Mouse (Mus musculus) CH12.LX (cell line): ENCODE data around the gene Slamf1. TPM values are rescaled to one million over a fixed set of nuclear protein-coding genes. Genes with fewer than 3 reads are reported as not detected.

ENCODE experiments used
- DNase-seq: peaks from one replicate; pipeline ENCODE4 v3.0.0-alpha.2; 2013; ENCODE audit errors: extremely low read depth
- H3K27ac ChIP-seq: 2 replicates; pipeline ENCODE4 v1.5.1; 2012; ENCODE audit warnings: low read depth, mild to moderate bottlenecking, control low read depth, moderate library complexity; ENCODE audit not compliant: insufficient read depth
- H3K27me3 ChIP-seq: replicated peaks from 2 replicates; pipeline ENCODE3; 2012; ENCODE audit warnings: inconsistent platforms
- H3K36me3 ChIP-seq, 2 experiments: replicated peaks in 1 of 2; 2 replicates each; pipeline versions ENCODE3 to v1.6.1; 2012; ENCODE audit warnings: inconsistent platforms in 1 of 2, low read length in 1 of 2, mild to moderate bottlenecking in 1 of 2, mixed read lengths in 1 of 2, moderate library complexity in 1 of 2; ENCODE audit not compliant: control insufficient read depth in 1 of 2, insufficient read depth in 1 of 2
- H3K4me1 ChIP-seq, 2 experiments: 2 replicates each; pipeline ENCODE4 v1.6.1; 2012; ENCODE audit warnings: inconsistent platforms in 1 of 2, moderate library complexity in 1 of 2; ENCODE audit not compliant: insufficient read depth in 2 of 2, control insufficient read depth in 1 of 2
- H3K4me2 ChIP-seq: 2 replicates; pipeline ENCODE4 v1.6.1; 2012; ENCODE audit warnings: low read depth, mild to moderate bottlenecking, control low read depth; ENCODE audit not compliant: poor library complexity, insufficient read depth, severe bottlenecking
- H3K4me3 ChIP-seq, 3 experiments: fragments of 150-350 bp in 1 of 3; sonication (generic) in 1 of 3; replicated peaks in 1 of 3; 2 replicates each; pipeline versions ENCODE3 to v1.5.1; 2011 to 2012; ENCODE audit warnings: low read depth in 2 of 3, low read length in 2 of 3, mild to moderate bottlenecking in 2 of 3, moderate library complexity in 2 of 3, control low read depth in 1 of 3, improper control_type of control experiment in 1 of 3, inconsistent platforms in 1 of 3, mixed read lengths in 1 of 3; ENCODE audit not compliant: poor library complexity in 1 of 3
- H3K79me2 ChIP-seq: replicated peaks from 2 replicates; pipeline ENCODE4 v1.6.1; 2012; ENCODE audit warnings: mild to moderate bottlenecking, moderate library complexity; ENCODE audit not compliant: control insufficient read depth, poor library complexity, insufficient read depth, severe bottlenecking; ENCODE audit errors: extremely low read depth
- H3K9ac ChIP-seq: 2 replicates; pipeline ENCODE4 v1.6.1; 2012; ENCODE audit warnings: low read depth, mild to moderate bottlenecking, control low read depth, moderate library complexity; ENCODE audit not compliant: insufficient read depth
- H3K9me3 ChIP-seq: replicated peaks from 2 replicates; pipeline ENCODE3; 2012; ENCODE audit warnings: low read length, inconsistent platforms, mixed read lengths
- BHLHE40 ChIP-seq: IDR thresholded peaks from 2 replicates; pipeline ENCODE4 v1.6.1; 2011; ENCODE audit warnings: mild to moderate bottlenecking, low read depth, low read length, improper control_type of control experiment
- CHD1 ChIP-seq: IDR thresholded peaks from 2 replicates; pipeline ENCODE4 v1.6.1; 2012; ENCODE audit warnings: low read depth, low read length, improper control_type of control experiment, inconsistent platforms
- CHD2 ChIP-seq: IDR thresholded peaks from 2 replicates; pipeline ENCODE4 v1.6.1; 2011; ENCODE audit warnings: low read length, improper control_type of control experiment
- CTCF ChIP-seq, 2 experiments: IDR thresholded peaks in 1 of 2; conservative IDR thresholded peaks in 1 of 2; 2 replicates each; pipeline ENCODE4 v1.5.1; 2011 to 2012; ENCODE audit warnings: low read depth in 2 of 2, low read length in 2 of 2, improper control_type of control experiment in 1 of 2, inconsistent platforms in 1 of 2, mild to moderate bottlenecking in 1 of 2, moderate library complexity in 1 of 2
- E2F4 ChIP-seq: IDR thresholded peaks from 2 replicates; pipeline ENCODE4 v1.6.1; 2011; ENCODE audit warnings: low read depth, low read length, improper control_type of control experiment; ENCODE audit not compliant: insufficient replicate concordance
- ELF1 ChIP-seq: IDR thresholded peaks from 2 replicates; pipeline ENCODE4 v1.6.1; 2014; ENCODE audit warnings: low read depth, mild to moderate bottlenecking, inconsistent platforms, low read length, improper control_type of control experiment
- EP300 ChIP-seq: IDR thresholded peaks from 2 replicates; pipeline ENCODE4 v1.6.1; 2011; ENCODE audit warnings: low read length, improper control_type of control experiment
- IRF4 ChIP-seq: IDR thresholded peaks from 2 replicates; pipeline ENCODE4 v1.6.1; 2014; ENCODE audit warnings: low read depth, mild to moderate bottlenecking, inconsistent platforms, low read length, improper control_type of control experiment
- JUN ChIP-seq: IDR thresholded peaks from 2 replicates; pipeline ENCODE4 v1.6.1; 2011; ENCODE audit warnings: low read depth, mild to moderate bottlenecking, low read length, improper control_type of control experiment, moderate library complexity; ENCODE audit not compliant: insufficient read depth
- KAT2A ChIP-seq: IDR thresholded peaks from 2 replicates; pipeline ENCODE4 v1.6.1; 2012; ENCODE audit warnings: low read length, improper control_type of control experiment, inconsistent platforms; ENCODE audit not compliant: insufficient replicate concordance
- MAX ChIP-seq: IDR thresholded peaks from 2 replicates; pipeline ENCODE4 v1.6.1; 2011; ENCODE audit warnings: low read length, improper control_type of control experiment
- MAZ ChIP-seq: IDR thresholded peaks from 2 replicates; pipeline ENCODE4 v1.6.1; 2012; ENCODE audit warnings: low read depth, mild to moderate bottlenecking, inconsistent platforms, low read length, improper control_type of control experiment, moderate library complexity
- MYC ChIP-seq: IDR thresholded peaks from 2 replicates; pipeline ENCODE4 v1.6.1; 2011; ENCODE audit warnings: low read depth, mild to moderate bottlenecking, improper control_type of control experiment, low read length
- POLR2A ChIP-seq: IDR thresholded peaks from 2 replicates; pipeline ENCODE4 v1.6.1; 2011; ENCODE audit warnings: low read depth, mild to moderate bottlenecking, improper control_type of control experiment, low read length
- POLR2AphosphoS2 ChIP-seq: IDR thresholded peaks from 2 replicates; pipeline ENCODE4 v1.6.1; 2011; ENCODE audit warnings: low read depth, low read length, improper control_type of control experiment
- RAD21 ChIP-seq: IDR thresholded peaks from 2 replicates; pipeline ENCODE4 v1.6.1; 2011; ENCODE audit warnings: low read depth, mild to moderate bottlenecking, low read length, improper control_type of control experiment, moderate library complexity
- SIN3A ChIP-seq: IDR thresholded peaks from 2 replicates; pipeline ENCODE4 v1.6.1; 2012; ENCODE audit warnings: low read length, improper control_type of control experiment, inconsistent platforms
- SMC3 ChIP-seq: IDR thresholded peaks from 2 replicates; pipeline ENCODE4 v1.6.1; 2011; ENCODE audit warnings: low read depth, low read length, improper control_type of control experiment
- TCF12 ChIP-seq: IDR thresholded peaks from 2 replicates; pipeline ENCODE4 v1.6.1; 2014; ENCODE audit warnings: low read depth, mild to moderate bottlenecking, inconsistent platforms, low read length, improper control_type of control experiment
- UBTF ChIP-seq: IDR thresholded peaks from 2 replicates; pipeline ENCODE4 v1.6.1; 2012; ENCODE audit warnings: low read depth, mild to moderate bottlenecking, inconsistent platforms, low read length, improper control_type of control experiment, moderate library complexity
- ZC3H11A ChIP-seq: IDR thresholded peaks from 2 replicates; pipeline ENCODE4 v1.6.1; 2012; ENCODE audit warnings: low read depth, mild to moderate bottlenecking, inconsistent platforms, low read length, improper control_type of control experiment
- ZNF384 ChIP-seq: IDR thresholded peaks from 2 replicates; pipeline ENCODE4 v1.6.1; 2012; ENCODE audit warnings: low read depth, low read length, improper control_type of control experiment, inconsistent platforms
- dilution Hi-C: fragments of 300-500 bp; cut with MboI; formaldehyde crosslinking; loops from 2 replicates; pipeline ENCODE4 v1.14.3; 2020; ENCODE audit warnings: low sequenced_read_pairs; ENCODE audit not compliant: extremely low pct_unique_long_range_greater_than_20kb, extremely low pct_ligation_motif_present
- in situ Hi-C: fragments of 300-500 bp; cut with MboI; formaldehyde crosslinking; loops from 3 replicates; pipeline ENCODE4 v1.14.3; 2019; ENCODE audit warnings: low sequenced_read_pairs, low pct_ligation_motif_present, low pct_unique_long_range_greater_than_20kb, mixed read lengths
- polyA plus RNA-seq: library from polyadenylated mRNA; unstranded; fragments of >175 nt; gene quantifications from 2 replicates; pipeline ENCODE4 v1.2.1, GENCODE M21; 2012; ENCODE audit warnings: low read depth; ENCODE audit not compliant: insufficient read length
- total RNA-seq, 2 experiments: library from RNA; depleted of rRNA; stranded (reverse); fragments of 300-350 nt in 1 of 2; fragments of >200 nt in 1 of 2; gene quantifications; 2 replicates each; pipeline ENCODE4 v1.2.3; 2012 to 2014

The Slamf1 gene
- total and polyA plus RNA-seq, 3 experiments: 0.38 to 0.81 (median 0.80) TPM

DNA sequence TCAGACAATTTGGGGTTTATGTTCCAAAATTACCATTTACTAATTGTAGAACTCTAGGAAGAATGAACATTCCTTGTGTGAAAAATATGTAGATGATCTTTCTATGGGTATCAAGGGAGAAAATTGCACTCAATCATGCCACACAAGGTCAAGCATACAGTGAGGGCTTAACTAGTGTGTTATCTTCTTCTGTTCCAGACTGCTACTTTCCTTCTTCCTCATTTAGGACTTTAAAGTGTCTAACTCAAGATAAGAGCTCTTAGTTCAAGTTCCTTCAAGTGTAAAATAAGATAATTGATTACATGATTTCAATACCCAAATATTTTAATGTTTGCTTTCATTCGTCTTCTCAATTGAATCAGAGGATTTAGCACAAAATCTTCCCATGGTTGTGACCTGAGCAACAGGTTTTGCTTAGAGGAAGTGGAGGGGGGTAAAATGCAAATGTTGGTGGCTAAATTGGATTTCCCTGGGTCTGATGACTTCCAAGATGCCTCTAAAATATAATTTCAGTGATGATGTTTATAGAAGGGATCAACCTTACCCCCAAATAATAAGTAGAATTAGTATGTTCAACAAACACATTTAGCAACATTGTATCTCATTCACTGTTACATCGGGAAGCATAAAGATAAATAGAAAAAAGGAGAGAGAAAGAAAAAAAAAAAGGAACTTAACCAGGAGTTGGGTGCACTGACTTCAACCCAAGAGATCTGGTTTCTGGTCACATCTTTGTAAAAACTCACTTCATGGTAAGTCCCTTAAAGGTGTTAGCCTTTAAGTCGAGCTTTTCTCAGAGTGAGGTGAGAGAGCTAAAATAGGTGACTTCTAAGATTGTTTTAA, 18.6 kb upstream of the Slamf1 start:
- no peaks in the 10 kb centered on the region for H3K79me2 ChIP-seq
- dilution Hi-C loops: no loop called here
- H3K9ac ChIP-seq: no peak overlapping the region
- peaks cover 3% of the 10 kb centered on the region for H3K9me3 ChIP-seq
- H3K4me3 ChIP-seq: no peak overlapping the region
- 0 out of 2 replicates have a peak overlapping the region, but pooled peaks have one; percentile 24 for H3K4me2 ChIP-seq
- TF ChIP-seq POLR2A: no peak
- no peak for TF ChIP-seq UBTF
- TF ChIP-seq ZC3H11A: no peak
- TF ChIP-seq EP300: peak; percentile 52; the same call in 1 of the 2 replicates
- TF ChIP-seq ZNF384: peak; percentile 81
- TF ChIP-seq CHD2: no peak
- TF ChIP-seq JUN: no peak
- 0 out of 2 replicates have a peak, but pooled peaks have one; percentile 26 for TF ChIP-seq ELF1
- no peak for TF ChIP-seq KAT2A
- TF ChIP-seq E2F4: no peak
- no peak for TF ChIP-seq CTCF (conservative IDR thresholded peaks at IDR 0.05 in 1 of 2, IDR thresholded peaks at IDR 0.05 in 1 of 2; ENCODE audit: low read depth in 2 of 2, low read length in 2 of 2)
- TF ChIP-seq RAD21: no peak
- TF ChIP-seq MAX: no peak
- peak; percentile 65 for TF ChIP-seq MAZ
- no peak for TF ChIP-seq CHD1
- no peaks in the 10 kb centered on the region for H3K27me3 ChIP-seq
- in situ Hi-C loops: no loop called here
- H3K27ac ChIP-seq: no peak overlapping the region
- no peaks in the 10 kb centered on the region for H3K36me3 ChIP-seq
- peaks cover 10 to 33% of the 10 kb centered on the region in 2 experiments; a peak in 3 of 4 replicates for H3K4me1 ChIP-seq
- peak; percentile 67 for DNase-seq

DNA sequence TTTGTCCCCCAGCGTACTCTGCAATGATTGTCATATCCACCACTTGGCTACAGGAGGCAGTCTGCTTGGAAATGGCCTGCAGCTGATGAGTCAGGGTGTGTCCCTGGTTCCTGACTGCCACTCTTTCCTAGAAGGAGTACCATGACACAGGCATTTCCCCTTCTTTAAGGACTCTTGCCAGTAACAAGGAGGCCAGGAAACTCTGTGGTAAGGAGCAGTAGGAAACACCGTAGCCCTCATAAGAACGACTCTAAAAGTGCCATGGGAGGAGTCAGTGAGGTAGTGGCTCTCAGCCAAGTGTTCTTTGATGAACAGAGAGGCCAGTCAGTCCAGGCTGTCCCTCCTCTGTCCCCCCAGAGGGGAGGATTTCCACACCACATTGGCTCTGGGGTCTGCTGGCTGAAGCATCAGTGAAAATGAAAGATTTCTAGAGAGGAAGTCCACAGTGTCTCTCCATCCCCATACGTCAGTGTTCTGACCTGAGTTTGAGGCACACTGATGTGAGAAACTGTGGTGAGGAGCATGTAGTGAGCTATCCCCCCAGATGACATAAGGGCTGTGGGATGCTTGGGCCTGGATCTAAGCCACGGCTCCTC, 5.0 kb upstream of the Slamf1 start:
- Histone ChIP-seq H3K27ac (no peak overlapping the region), H3K4me3 (no peak overlapping the region), H3K79me2 (no peaks in the 10 kb centered on the region), H3K27me3 (no peaks in the 10 kb centered on the region), H3K36me3 (no peaks in the 10 kb centered on the region), H3K9me3 (no peaks in the 10 kb centered on the region), H3K4me2 (peak overlapping the region; percentile 18; the same call in 1 of the 2 replicates), H3K9ac (no peak overlapping the region), H3K4me1 (peaks cover 12 to 34% of the 10 kb centered on the region in 2 experiments)
- TF ChIP-seq CHD2: 0 out of 2 replicates have a peak, but pooled peaks have one; percentile 31
- TF ChIP-seq UBTF: no peak
- TF ChIP-seq BHLHE40: no peak
- peak in 1 of 2 experiments; percentile 35; a peak in 1 of 4 replicates for TF ChIP-seq CTCF (conservative IDR thresholded peaks at IDR 0.05 in 1 of 2, IDR thresholded peaks at IDR 0.05 in 1 of 2; ENCODE audit: low read depth in 2 of 2, low read length in 2 of 2)
- TF ChIP-seq SMC3: no peak
- no peak for TF ChIP-seq SIN3A
- TF ChIP-seq TCF12: no peak
- TF ChIP-seq POLR2AphosphoS2: no peak
- TF ChIP-seq IRF4: no peak
- TF ChIP-seq MAX: no peak
- no peak for TF ChIP-seq MYC
- TF ChIP-seq ELF1: no peak
- dilution Hi-C loops: no loop called here
- DNase-seq: no peak
- in situ Hi-C loops: no loop called here
